Mouse (Mus musculus): ENCODE measurements around the gene Cdc27.

The Cdc27 gene

GRCm38 (mm10) chr11:104550406-104550974 is at the start of gene Cdc27, which contains the start of gene Myl4:
Gene Cdc27, minus strand, starts transcription at chr11:104550620.
Gene Myl4, plus strand, starts transcription at chr11:104550663.
- peak; percentile 93 for DNase-seq (ENCODE audit: low read depth, low spot score)

- DNase-seq (ENCODE audit: low read depth, low spot score) = no peak
Observed at GRCm38 (mm10) chr11:104599265-104599945, 49.0 kb upstream of the Cdc27 start.

- DNase-seq (ENCODE audit: low read depth, low spot score) = no peak
Observed at GRCm38 (mm10) chr11:104596365-104596764, 45.9 kb upstream of the Cdc27 start.

GRCm38 (mm10) chr11:104592066-104592835 is 41.8 kb upstream of the Cdc27 start:
- DNase-seq (ENCODE audit: low read depth, low spot score) = no peak

GRCm38 (mm10) chr11:104590148-104590547 is 39.7 kb upstream of the Cdc27 start:
- DNase-seq (ENCODE audit: low read depth, low spot score) = peak; percentile 43

GRCm38 (mm10) chr11:104589570-104589969 is 39.1 kb upstream of the Cdc27 start:
- DNase-seq (ENCODE audit: low read depth, low spot score) = no peak

GRCm38 (mm10) chr11:104588513-104588912 is 38.1 kb upstream of the Cdc27 start:
- no peak for DNase-seq (ENCODE audit: low read depth, low spot score)

- DNase-seq (ENCODE audit: low read depth, low spot score) = no peak
Observed at GRCm38 (mm10) chr11:104587904-104588303, 37.5 kb upstream of the Cdc27 start.

GRCm38 (mm10) chr11:104585495-104585894 is 35.1 kb upstream of the Cdc27 start:
- no peak for DNase-seq (ENCODE audit: low read depth, low spot score)

GRCm38 (mm10) chr11:104582630-104583364 is 32.4 kb upstream of the Cdc27 start:
- no peak for DNase-seq (ENCODE audit: low read depth, low spot score)

- no peak for DNase-seq (ENCODE audit: low read depth, low spot score)
Observed at GRCm38 (mm10) chr11:104582308-104582606, 31.8 kb upstream of the Cdc27 start.

GRCm38 (mm10) chr11:104581446-104582307 is 31.3 kb upstream of the Cdc27 start:
- no peak for DNase-seq (ENCODE audit: low read depth, low spot score)

- no peak for DNase-seq (ENCODE audit: low read depth, low spot score)
Observed at GRCm38 (mm10) chr11:104580606-104581005, 30.2 kb upstream of the Cdc27 start.

GRCm38 (mm10) chr11:104580091-104580490 is 29.7 kb upstream of the Cdc27 start:
- no peak for DNase-seq (ENCODE audit: low read depth, low spot score)

GRCm38 (mm10) chr11:104579575-104579974 is 29.2 kb upstream of the Cdc27 start:
- DNase-seq (ENCODE audit: low read depth, low spot score) = no peak

GRCm38 (mm10) chr11:104579084-104579483 is 28.7 kb upstream of the Cdc27 start:
- no peak for DNase-seq (ENCODE audit: low read depth, low spot score)

- DNase-seq (ENCODE audit: low read depth, low spot score) = no peak
Observed at GRCm38 (mm10) chr11:104578074-104578473, 27.7 kb upstream of the Cdc27 start.

- no peak for DNase-seq (ENCODE audit: low read depth, low spot score)
Observed at GRCm38 (mm10) chr11:104576772-104577612, 26.6 kb upstream of the Cdc27 start.

- DNase-seq (ENCODE audit: low read depth, low spot score) = no peak
Observed at GRCm38 (mm10) chr11:104572566-104572965, 22.1 kb upstream of the Cdc27 start.

- no peak for DNase-seq (ENCODE audit: low read depth, low spot score)
Observed at GRCm38 (mm10) chr11:104572091-104572490, 21.7 kb upstream of the Cdc27 start.

Data from brain, embryonic 18.5 days (tissue).